In the genomic region with DNA sequence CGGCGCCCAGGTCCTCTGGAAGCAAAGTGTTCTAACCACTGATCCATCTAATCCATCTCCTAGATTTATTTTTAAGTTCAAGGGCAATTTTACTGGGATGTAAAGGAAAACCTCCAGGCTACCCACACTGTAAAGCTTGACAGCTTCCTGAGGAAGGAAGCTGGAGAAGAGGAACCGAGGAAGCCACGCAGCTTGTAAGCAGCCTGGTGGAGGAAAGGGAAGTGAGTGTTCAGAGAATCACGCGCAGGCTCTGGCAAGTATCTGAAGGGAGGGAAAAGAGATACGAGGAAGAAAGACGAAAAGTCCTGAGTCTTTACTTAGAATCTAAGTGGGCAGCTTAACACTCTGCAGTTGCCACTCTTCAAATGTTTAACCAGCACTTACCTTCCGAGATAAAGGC, we compare ENCODE assay signal across 15 mouse cellular contexts. TPM values are rescaled to one million over a fixed set of nuclear protein-coding genes. Genes with fewer than 3 reads are reported as not detected.
DNase-seq lines count a peak whose midpoint lies in the region; ATAC-seq lines count a peak whose summit lies in the region.
"Had no signal": no experiment of that assay in that cellular context is flagged by ENCODE, and none has a peak within 500 bp of the region (broad histone marks: within the 10 kb centered on the region; RNA-seq: fewer than 3 reads in every experiment).

No protein-coding gene starts in this region.

- DNase-seq in heart, adult 9 months (ENCODE audit: low spot score in 2 of 2) = peak; percentile 13 to 44
- no peak for DNase-seq in heart, postnatal 25 days (ENCODE audit: low spot score)
- peak; percentile 23 to 26 for DNase-seq in left cerebral cortex, postnatal 25 days (ENCODE audit: low spot score in 2 of 2)
- no peak for DNase-seq in left cerebral cortex, adult 9 months (ENCODE audit: low spot score in 2 of 2)
- DNase-seq in monocyte, adult 2 months (ENCODE audit: low read depth in 1 of 2, low spot score in 2 of 2) = peak; percentile 28 to 50
- no peak for DNase-seq in retina, postnatal 1 day
- no peak for DNase-seq in adrenal gland, postnatal 4 days (ENCODE audit: low spot score in 2 of 2)
- DNase-seq: adrenal gland, postnatal 10 days; cerebellum, adult 9-10 months; gastrocnemius, postnatal 14 days; heart, postnatal 36 days; thymus, adult 18-20 months had no signal

- no peak for ATAC-seq in monocyte, adult 5-6 weeks (replicated peaks; ENCODE audit: insufficient number of reproducible peaks, low FRiP score, low TSS enrichment, poor library complexity, severe bottlenecking)
- ATAC-seq: hindbrain, embryonic 16.5 days; intestine, postnatal 0 days had no signal

- intact Hi-C loops in heart, postnatal 25 days (cut with DNase I) = loop anchor here (5.0 kb wide), 2 partner anchors 402 to 1978 kb away; a partner anchor contains a TSS
- intact Hi-C loops in left cerebral cortex, postnatal 25 days (cut with DNase I) = no loop called here

RNA-seq across cellular contexts. Expression of a gene that starts 3.0 kb away (rescaled TPM):
- total RNA-seq in heart, postnatal 25 days (2021) = 1 to 10 TPM; 4.9 TPM
- total RNA-seq in left cerebral cortex, postnatal 25 days (2021) = 1 to 10 TPM; 9.5 to 9.8 TPM
- 18.1 to 22.5 TPM (median 19.7 TPM) in 3 replicates for total RNA-seq in monocyte, adult 5-6 weeks (2017)
- 10 to 100 TPM; 19.1 to 19.4 TPM for total RNA-seq in adrenal gland, postnatal 4 days (2021)

RNA-seq across cellular contexts. Expression of a gene that starts 3.4 kb away (rescaled TPM):
- total RNA-seq in heart, postnatal 25 days (2021) = 1 to 10 TPM; 8.8 to 9.7 TPM
- 10 to 100 TPM; 19.1 to 23.7 TPM for total RNA-seq in left cerebral cortex, postnatal 25 days (2021)
- total RNA-seq in monocyte, adult 5-6 weeks (2017) = 7.4 to 10.4 TPM (median 8.1 TPM) in 3 replicates
- 10 to 100 TPM; 39.8 to 41.4 TPM for total RNA-seq in adrenal gland, postnatal 4 days (2021)

RNA-seq across cellular contexts. Expression of a gene that starts 28.3 kb away (rescaled TPM):
- total RNA-seq in heart, postnatal 25 days (2021) = not detected
- total RNA-seq in left cerebral cortex, postnatal 25 days (2021) = under 1 TPM in 1 of 2 experiments, not detected in 1; 0.32 TPM
- 0.53 TPM in 1 of 3 replicates, not detected in the others for total RNA-seq in monocyte, adult 5-6 weeks (2017)
- total RNA-seq in adrenal gland, postnatal 4 days (2021) = not detected
- total RNA-seq: adrenal gland, postnatal 10 days; gastrocnemius, postnatal 14 days; heart, postnatal 36 days had no signal

Comparison
In these comparisons a context has a peak if more than half of its experiments do, and no peak if none do; other contexts are left out.
1. DNase-seq: peak in heart, adult 9 months (2 of 2), left cerebral cortex, postnatal 25 days (2 of 2) and monocyte, adult 2 months (2 of 2); none in heart, postnatal 25 days (single experiment), left cerebral cortex, adult 9 months (0 of 2), retina, postnatal 1 day (single experiment) and adrenal gland, postnatal 4 days (0 of 2).